Comparison of ENCODE assay signal across 10 mouse cellular contexts in genomic region chr12:85112550-85113251, GRCm38 (mm10). TPM values are rescaled to one million over a fixed set of nuclear protein-coding genes. Genes with fewer than 3 reads are reported as not detected.
DNase-seq lines count a peak whose midpoint lies in the region; ATAC-seq lines count a peak whose summit lies in the region.
"Had no signal": no experiment of that assay in that cellular context is flagged by ENCODE, and none has a peak within 500 bp of the region (broad histone marks: within the 10 kb centered on the region; RNA-seq: fewer than 3 reads in every experiment).

No protein-coding gene starts in this region.

- intact Hi-C loops in heart, postnatal 10 days (cut with DNase I) = no loop called here

- no peaks in the 10 kb centered on the region for H3K27me3 ChIP-seq in heart, embryonic 16.5 days (ENCODE audit: control insufficient read depth, insufficient read depth, low read length)
- H3K27me3 ChIP-seq in embryonic facial prominence, embryonic 13.5 days = no peaks in the 10 kb centered on the region

- H3K36me3 ChIP-seq in heart, embryonic 16.5 days (ENCODE audit: control insufficient read depth, insufficient read depth) = no peaks in the 10 kb centered on the region
- peaks cover 17% of the 10 kb centered on the region for H3K36me3 ChIP-seq in embryonic facial prominence, embryonic 13.5 days

- no peak for ATAC-seq in heart, embryonic 16.5 days (replicated peaks; ENCODE audit: extremely low read depth, insufficient read depth, low FRiP score)
- ATAC-seq in embryonic facial prominence, embryonic 13.5 days (ENCODE audit: insufficient number of reproducible peaks, insufficient read depth, low FRiP score, low TSS enrichment, low read depth) = no peak

- WGBS in heart, embryonic 16.5 days = 76% methylated on average over 7 of the region's 7 CpGs
- WGBS in embryonic facial prominence, embryonic 13.5 days = 85% methylated on average over 7 of the region's 7 CpGs

- H3K27ac ChIP-seq in heart, embryonic 16.5 days (ENCODE audit: low read length) = peak overlapping the region; percentile 45; the same call in 1 of the 2 replicates
- H3K27ac ChIP-seq in embryonic facial prominence, embryonic 13.5 days = no peak overlapping the region

- H3K4me3 ChIP-seq in heart, embryonic 16.5 days (ENCODE audit: low read length) = peak overlapping the region; percentile 96
- H3K4me3 ChIP-seq in embryonic facial prominence, embryonic 13.5 days = peak overlapping the region; percentile 89; the same call in 1 of the 2 replicates

- peak overlapping the region; percentile 72 for H3K4me2 ChIP-seq in heart, embryonic 16.5 days (ENCODE audit: low read depth, low read length)
- H3K4me2 ChIP-seq in embryonic facial prominence, embryonic 13.5 days = peak overlapping the region; percentile 78

- no peak overlapping the region for H3K9ac ChIP-seq in heart, embryonic 16.5 days (ENCODE audit: low read length)
- H3K9ac ChIP-seq in embryonic facial prominence, embryonic 13.5 days = 0 out of 2 replicates have a peak overlapping the region, but pooled peaks have one; percentile 3

- peaks cover 25% of the 10 kb centered on the region for H3K4me1 ChIP-seq in heart, embryonic 16.5 days (ENCODE audit: control insufficient read depth, insufficient read depth, low read length)
- peaks cover 35% of the 10 kb centered on the region for H3K4me1 ChIP-seq in embryonic facial prominence, embryonic 13.5 days

- DNase-seq in heart, postnatal 10 days = no peak
- DNase-seq in 416B (ENCODE audit: low read depth) = peak; percentile 31
- DNase-seq in kidney, postnatal 25 days = peak; percentile 13 to 63
- DNase-seq in spleen, postnatal 14 days (ENCODE audit: low spot score in 2 of 2) = no peak
- no peak for DNase-seq in yolk sac, embryonic 10.5 days (ENCODE audit: low spot score)
- no peak for DNase-seq in urinary bladder, postnatal 14 days (ENCODE audit: low spot score)
- DNase-seq: adrenal gland, postnatal 36 days had no signal

- no peaks in the 10 kb centered on the region for H3K9me3 ChIP-seq in heart, embryonic 16.5 days (replicated peaks; ENCODE audit: control insufficient read depth, low read length)
- H3K9me3 ChIP-seq in embryonic facial prominence, embryonic 13.5 days = no peaks in the 10 kb centered on the region

RNA-seq across cellular contexts. Expression of gene Dlst, which starts 2.1 kb away (rescaled TPM):
- 254 and 264 TPM in 2 replicates for polyA plus RNA-seq in heart, embryonic 16.5 days (2015; fragmentation: Nextera tagmentation; extraction: Ambion mirVana)
- 100 to 1,000 TPM; 632 to 665 TPM for total RNA-seq in heart, postnatal 10 days (2021)
- polyA plus RNA-seq in embryonic facial prominence, embryonic 13.5 days (2015; fragmentation: Nextera tagmentation; extraction: Ambion mirVana) = 108 and 109 TPM in 2 replicates

RNA-seq across cellular contexts. Expression of gene Prox2, which starts 2.1 kb away (rescaled TPM):
- polyA plus RNA-seq in heart, embryonic 16.5 days (2015; fragmentation: Nextera tagmentation; extraction: Ambion mirVana) = 1.8 and 2.4 TPM in 2 replicates
- total RNA-seq in heart, postnatal 10 days (2021) = 1 to 10 TPM; 2.2 to 3.3 TPM
- 2.9 and 3.7 TPM in 2 replicates for polyA plus RNA-seq in embryonic facial prominence, embryonic 13.5 days (2015; fragmentation: Nextera tagmentation; extraction: Ambion mirVana)
- total RNA-seq: monocyte, adult 5-6 weeks had no signal

RNA-seq across cellular contexts. Expression of gene Rps6kl1, which starts 38.4 kb away (rescaled TPM):
- polyA plus RNA-seq in heart, embryonic 16.5 days (2015; fragmentation: Nextera tagmentation; extraction: Ambion mirVana) = 1.6 and 2.5 TPM in 2 replicates
- total RNA-seq in heart, postnatal 10 days (2021) = 1 to 10 TPM; 3.2 to 3.8 TPM
- polyA plus RNA-seq in embryonic facial prominence, embryonic 13.5 days (2015; fragmentation: Nextera tagmentation; extraction: Ambion mirVana) = 0.78 and 1.1 TPM in 2 replicates

Comparison
In these comparisons a context has a peak if more than half of its experiments do, and no peak if none do; other contexts are left out.
1. DNase-seq: peak in 416B (single experiment) and kidney, postnatal 25 days (2 of 2); none in heart, postnatal 10 days (0 of 2), spleen, postnatal 14 days (0 of 2), yolk sac, embryonic 10.5 days (single experiment) and urinary bladder, postnatal 14 days (single experiment).